Mouse (Mus musculus): ENCODE data around the gene Prss2. TPM values are rescaled to one million over a fixed set of nuclear protein-coding genes. Genes with fewer than 3 reads are reported as not detected.

Gene Prss2
- 1.1 TPM for polyA plus RNA-seq (2017; shearing (Covaris generic))

DNA sequence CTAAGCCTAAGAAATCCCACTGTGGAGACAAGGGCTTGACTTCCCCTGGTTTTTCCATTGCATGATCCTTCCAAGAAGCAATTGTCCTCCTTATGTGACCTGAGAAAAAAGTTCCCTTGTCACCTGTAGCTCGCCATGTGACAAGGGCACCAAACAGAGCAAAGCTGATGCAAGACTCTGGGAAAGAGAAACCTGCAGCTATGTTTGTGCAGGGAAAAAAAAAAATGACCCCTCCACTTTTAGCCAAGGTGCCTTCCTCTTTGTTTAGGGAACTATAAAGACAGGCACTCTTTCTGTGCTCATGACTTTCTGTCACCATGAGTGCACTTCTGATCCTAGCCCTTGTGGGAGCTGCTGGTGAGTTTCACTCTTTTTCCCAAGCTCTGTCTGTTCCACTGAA, at the start of gene Prss2:
Prss2 (plus strand) TSS at position 301 of the 400 bp plus-strand sequence.

Other genes starting within 250 kb of the Prss2 start
- not detected for gene Try4, start 219.5 kb upstream of the Prss2 start, polyA plus RNA-seq (2017; shearing (Covaris generic))
- not detected for gene Try5, start 204.9 kb upstream of the Prss2 start, polyA plus RNA-seq (2017; shearing (Covaris generic))
- gene Try10, start 167.7 kb upstream of the Prss2 start, polyA plus RNA-seq (2017; shearing (Covaris generic)): not detected
- gene Prss3, start 144.1 kb upstream of the Prss2 start, polyA plus RNA-seq (2017; shearing (Covaris generic)): not detected
- gene Gm5771, start 129.4 kb upstream of the Prss2 start, polyA plus RNA-seq (2017; shearing (Covaris generic)): not detected
- not detected for gene Gm10334, start 75.6 kb upstream of the Prss2 start, polyA plus RNA-seq (2017; shearing (Covaris generic))
- not detected for gene Prss1, start 62.9 kb upstream of the Prss2 start, polyA plus RNA-seq (2017; shearing (Covaris generic))
- 48.2 TPM for gene Ephb6, start 83.7 kb downstream of the Prss2 start, polyA plus RNA-seq (2017; shearing (Covaris generic))
- 0.16 TPM for gene Trpv6, start 114.6 kb downstream of the Prss2 start, polyA plus RNA-seq (2017; shearing (Covaris generic))
- 0.11 TPM for gene Trpv5, start 159.0 kb downstream of the Prss2 start, polyA plus RNA-seq (2017; shearing (Covaris generic))
- gene Llcfc1, start 162.6 kb downstream of the Prss2 start, polyA plus RNA-seq (2017; shearing (Covaris generic)): not detected
- gene Kel, start 182.6 kb downstream of the Prss2 start, polyA plus RNA-seq (2017; shearing (Covaris generic)): not detected

Measured in effector memory CD4-positive, alpha-beta T cell, adult 5 months (primary cell).